Mouse (Mus musculus) limb, embryonic 15.5 days (tissue): Measurements from ENCODE around the gene Cercam. TPM values are rescaled to one million over a fixed set of nuclear protein-coding genes. Genes with fewer than 3 reads are reported as not detected.
A peak's percentile ranks its signal among the peaks of the same experiment; 100 is the strongest.
"Not testable (repeated sequence)": the region's sequence is repeated elsewhere in the genome, so short reads cannot be mapped to it uniquely, and the experiment has no call there.

Experiments used
- ATAC-seq: fragments of 200-750 bp; cut with Nextera tagmentation; 2 replicates; pipeline ENCODE4 v1.8.0; 2017; ENCODE audit warnings: low read depth, moderate TSS enrichment; ENCODE audit not compliant: insufficient number of reproducible peaks, low FRiP score, low TSS enrichment
- H3K27ac ChIP-seq: fragments of 300-500 bp; sonication (generic); 2 replicates; pipeline ENCODE4 v1.5.1; 2015; ENCODE audit warnings: moderate library complexity, mild to moderate bottlenecking, inconsistent platforms
- H3K27me3 ChIP-seq: fragments of 300-500 bp; sonication (generic); 2 replicates; pipeline ENCODE4 v1.6.1; 2015; ENCODE audit warnings: inconsistent platforms
- H3K36me3 ChIP-seq: fragments of 300-500 bp; sonication (generic); 2 replicates; pipeline ENCODE4 v1.6.1; 2015; ENCODE audit warnings: inconsistent platforms
- H3K4me1 ChIP-seq: fragments of 300-500 bp; sonication (generic); 2 replicates; pipeline ENCODE4 v1.6.1; 2015; ENCODE audit warnings: inconsistent platforms
- H3K4me2 ChIP-seq: fragments of 300-500 bp; sonication (generic); 2 replicates; pipeline ENCODE4 v1.6.1; 2015; ENCODE audit warnings: mild to moderate bottlenecking, inconsistent platforms
- H3K4me3 ChIP-seq: fragments of 300-500 bp; sonication (generic); 2 replicates; pipeline ENCODE4 v1.5.1; 2015; ENCODE audit warnings: mild to moderate bottlenecking, inconsistent platforms
- H3K9ac ChIP-seq: fragments of 300-500 bp; sonication (generic); 2 replicates; pipeline ENCODE4 v1.6.1; 2015; ENCODE audit warnings: inconsistent platforms
- H3K9me3 ChIP-seq: fragments of 300-500 bp; sonication (generic); 2 replicates; pipeline ENCODE4 v1.6.1; 2016; ENCODE audit warnings: inconsistent platforms
- WGBS: fragments of 180-500 bp; shearing (Covaris S2); methylation state at CpG from one replicate; pipeline ENCODE4 v1.1.7; 2015; 5-methylcytosine and 5-hydroxymethylcytosine counted together
- polyA plus RNA-seq: library from polyadenylated mRNA; unstranded; fragments of >200 nt; fragmentation: Nextera tagmentation; extraction: Ambion mirVana; gene quantifications from 2 replicates; pipeline ENCODE4 v1.2.1, GENCODE M21; 2015

Cercam gene
- polyA plus RNA-seq, 1 experiment from 2014 or later: 53.1 TPM

DNA sequence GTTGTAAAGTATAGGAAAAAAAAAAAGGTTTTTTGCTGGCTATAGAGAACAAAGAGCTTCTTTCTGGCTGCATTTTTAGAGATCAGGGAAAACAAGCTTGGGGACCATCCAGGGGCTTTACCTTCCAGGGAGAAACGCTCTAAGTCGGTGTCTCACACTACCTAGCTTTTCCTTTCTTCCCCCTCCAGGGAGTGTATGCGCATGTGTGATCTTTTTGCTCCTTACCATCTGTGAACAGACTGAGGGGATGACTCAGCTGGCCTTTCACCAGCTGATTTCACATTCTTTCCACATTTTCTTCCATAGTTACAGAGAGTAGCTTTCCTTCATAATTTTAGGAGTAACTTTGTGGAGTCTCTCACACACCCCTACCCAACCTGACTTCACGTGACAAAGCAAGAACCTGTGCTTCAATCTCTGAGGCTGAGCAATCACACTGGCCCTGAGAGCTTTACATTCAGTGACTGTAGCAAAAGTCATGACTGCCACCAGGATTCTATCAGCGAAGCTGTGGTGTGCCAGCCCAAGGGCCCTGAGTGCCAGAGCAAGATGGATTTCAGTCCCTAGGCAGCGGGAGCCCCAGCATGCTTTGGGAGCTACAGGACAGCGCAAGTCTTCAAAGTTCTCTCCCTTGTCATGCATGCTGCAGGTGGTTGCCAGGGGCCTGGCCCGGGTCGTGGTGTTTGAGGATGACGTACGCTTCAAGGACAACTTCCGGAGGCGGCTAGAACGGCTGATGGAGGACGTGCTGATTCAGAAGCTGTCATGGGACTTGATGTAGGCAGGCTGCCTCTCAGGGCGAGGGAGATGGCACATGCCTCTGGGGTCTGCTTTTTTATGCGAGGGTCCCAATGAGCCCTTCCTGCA is 11.2 kb downstream of the Cercam start:
- H3K9ac ChIP-seq: no peak overlapping the region

GRCm38 (mm10) chr2:29886659-29887292 is 17.8 kb downstream of the Cercam start:
- H3K36me3 ChIP-seq, H3K27ac ChIP-seq, H3K27me3 ChIP-seq, ATAC-seq, H3K4me2 ChIP-seq, H3K9ac ChIP-seq, H3K4me3 ChIP-seq, H3K9me3 ChIP-seq: not testable (repeated sequence)
- WGBS: 81% methylated on average over 9 of the region's 9 CpGs
- H3K4me1 ChIP-seq: peaks cover 17% of the 10 kb centered on the region

More for the DNA sequence above, 11.2 kb downstream of the Cercam start:
- no peak for ATAC-seq
- 69% methylated on average over 17 of the region's 17 CpGs for WGBS
- Histone ChIP-seq H3K4me3 (no peak overlapping the region), H3K4me1 (no peaks in the 10 kb centered on the region), H3K27me3 (no peaks in the 10 kb centered on the region), H3K27ac (no peak overlapping the region), H3K9me3 (no peaks in the 10 kb centered on the region), H3K36me3 (peaks cover 46% of the 10 kb centered on the region), H3K4me2 (no peak overlapping the region)

- WGBS: under 1% methylated on average over 70 of the region's 70 CpGs
Measured at GRCm38 (mm10) chr2:29889066-29889944, 20.3 kb downstream of the Cercam start, which contains the start of gene Odf2. TSS of gene Odf2 (plus strand) at chr2:29889221.

GRCm38 (mm10) chr2:29889991-29890833 is 21.2 kb downstream of the Cercam start:
- Histone ChIP-seq H3K27me3 (no peaks in the 10 kb centered on the region), H3K9me3 (no peaks in the 10 kb centered on the region), H3K4me1 (peaks cover 17% of the 10 kb centered on the region), H3K9ac (peak overlapping the region; percentile 87), H3K27ac (peak overlapping the region; percentile 90), H3K4me3 (peak overlapping the region; percentile 100), H3K4me2 (peak overlapping the region; percentile 98), H3K36me3 (peaks cover 34% of the 10 kb centered on the region)
- WGBS: under 1% methylated on average over 56 of the region's 61 CpGs
- peak; percentile 78 for ATAC-seq

More at GRCm38 (mm10) chr2:29889066-29889944, 20.3 kb downstream of the Cercam start, which contains the start of gene Odf2:
- peak; percentile 90 for ATAC-seq
- Histone ChIP-seq H3K4me3 (peak within 1 kb of the TSS; percentile 100), H3K9me3 (no peaks in the 10 kb centered on the region), H3K27me3 (no peaks in the 10 kb centered on the region), H3K4me2 (peak within 1 kb of the TSS; percentile 98), H3K36me3 (peaks cover 25% of the 10 kb centered on the region), H3K27ac (peak within 1 kb of the TSS; percentile 90), H3K9ac (peak within 1 kb of the TSS; percentile 87), H3K4me1 (peaks cover 17% of the 10 kb centered on the region)

GRCm38 (mm10) chr2:29891773-29892172 is 22.8 kb downstream of the Cercam start:
- ATAC-seq: no peak
- H3K4me3 ChIP-seq: no peak overlapping the region
- WGBS: 93% methylated on average over 6 of the region's 6 CpGs

GRCm38 (mm10) chr2:29896071-29896470 is 27.1 kb downstream of the Cercam start:
- Histone ChIP-seq H3K27me3 (no peaks in the 10 kb centered on the region), H3K4me1 (peaks cover 4% of the 10 kb centered on the region), H3K4me3 (no peak overlapping the region), H3K27ac (no peak overlapping the region), H3K36me3 (peaks cover 88% of the 10 kb centered on the region), H3K9me3 (no peaks in the 10 kb centered on the region), H3K4me2 (no peak overlapping the region), H3K9ac (no peak overlapping the region)
- 90% methylated on average over 1 of the region's 1 CpGs for WGBS
- ATAC-seq: no peak

More at GRCm38 (mm10) chr2:29891773-29892172, 22.8 kb downstream of the Cercam start:
- H3K9me3 ChIP-seq: no peaks in the 10 kb centered on the region
- no peak overlapping the region for H3K4me2 ChIP-seq
- H3K4me1 ChIP-seq: peaks cover 17% of the 10 kb centered on the region
- H3K9ac ChIP-seq: no peak overlapping the region
- H3K27me3 ChIP-seq: no peaks in the 10 kb centered on the region
- H3K27ac ChIP-seq: no peak overlapping the region
- peaks cover 47% of the 10 kb centered on the region for H3K36me3 ChIP-seq

DNA sequence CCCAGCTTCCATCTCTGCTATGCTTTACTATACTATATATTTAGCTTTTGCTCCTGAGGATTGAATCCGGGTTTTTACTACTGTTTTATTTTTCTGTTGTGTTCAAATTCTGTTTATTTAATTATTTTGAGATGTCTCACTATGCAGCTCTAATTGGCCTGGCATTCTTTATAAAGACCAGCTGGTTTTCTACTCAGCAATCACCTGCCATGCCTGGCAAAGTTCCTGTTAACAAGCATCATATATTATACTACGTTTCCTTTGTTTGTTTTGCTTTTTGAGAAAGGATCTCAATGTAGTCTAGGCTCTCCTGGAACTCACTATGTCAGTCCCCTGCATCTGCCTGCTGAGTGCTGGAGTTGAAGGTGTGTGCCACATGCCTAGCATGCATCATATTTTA is 28.4 kb downstream of the Cercam start:
- no peak overlapping the region for H3K4me3 ChIP-seq
- WGBS: 77% methylated on average over 2 of the region's 2 CpGs
- H3K9ac ChIP-seq: no peak overlapping the region
- no peak overlapping the region for H3K4me2 ChIP-seq
- no peak overlapping the region for H3K27ac ChIP-seq
- H3K9me3 ChIP-seq: no peaks in the 10 kb centered on the region
- peaks cover 93% of the 10 kb centered on the region for H3K36me3 ChIP-seq
- H3K27me3 ChIP-seq: no peaks in the 10 kb centered on the region
- H3K4me1 ChIP-seq: no peaks in the 10 kb centered on the region
- no peak for ATAC-seq

GRCm38 (mm10) chr2:29898081-29898480 is 29.1 kb downstream of the Cercam start:
- no peak overlapping the region for H3K4me3 ChIP-seq
- H3K9ac ChIP-seq: no peak overlapping the region
- H3K4me2 ChIP-seq: no peak overlapping the region
- peaks cover 93% of the 10 kb centered on the region for H3K36me3 ChIP-seq
- H3K4me1 ChIP-seq: no peaks in the 10 kb centered on the region
- no peak for ATAC-seq
- 92% methylated on average over 1 of the region's 1 CpGs for WGBS
- H3K9me3 ChIP-seq: no peaks in the 10 kb centered on the region
- no peak overlapping the region for H3K27ac ChIP-seq
- H3K27me3 ChIP-seq: no peaks in the 10 kb centered on the region

- Histone ChIP-seq H3K36me3 (peaks cover 96% of the 10 kb centered on the region), H3K4me2 (no peak overlapping the region), H3K4me3 (no peak overlapping the region), H3K9ac (no peak overlapping the region), H3K27me3 (no peaks in the 10 kb centered on the region), H3K9me3 (no peaks in the 10 kb centered on the region), H3K4me1 (no peaks in the 10 kb centered on the region), H3K27ac (no peak overlapping the region)
- WGBS: 89% methylated on average over 10 of the region's 10 CpGs
- ATAC-seq: no peak
Measured at GRCm38 (mm10) chr2:29902194-29902593, 33.2 kb downstream of the Cercam start.

- H3K4me3 ChIP-seq, H3K9ac ChIP-seq, ATAC-seq, H3K4me1 ChIP-seq, H3K27me3 ChIP-seq, H3K9me3 ChIP-seq, H3K4me2 ChIP-seq, H3K27ac ChIP-seq: not testable (repeated sequence)
- peaks cover 87% of the 10 kb centered on the region for H3K36me3 ChIP-seq
- 83% methylated on average over 2 of the region's 2 CpGs for WGBS
Measured at GRCm38 (mm10) chr2:29908171-29908570, 39.2 kb downstream of the Cercam start.

GRCm38 (mm10) chr2:29910042-29910441 is 41.1 kb downstream of the Cercam start:
- WGBS: 87% methylated on average over 2 of the region's 2 CpGs
- H3K9ac ChIP-seq: no peak overlapping the region
- H3K9me3 ChIP-seq: no peaks in the 10 kb centered on the region
- ATAC-seq: no peak
- H3K4me3 ChIP-seq: no peak overlapping the region
- H3K27me3 ChIP-seq: no peaks in the 10 kb centered on the region
- no peak overlapping the region for H3K4me2 ChIP-seq
- H3K36me3 ChIP-seq: peaks cover 86% of the 10 kb centered on the region
- no peaks in the 10 kb centered on the region for H3K4me1 ChIP-seq
- H3K27ac ChIP-seq: no peak overlapping the region
